Mouse (Mus musculus) kidney, embryonic 15.5 days (tissue): ENCODE measurements at regions not wholly inside any gene's neighbourhood (a gene's known extent, or its start where the extent isn't known, plus 50 kb on each side); places are given as distances from the start of the nearest gene placed in this dataset.

Experiments used
- ATAC-seq: fragments of 200-750 bp; cut with Nextera tagmentation; replicated peaks from 2 replicates; pipeline ENCODE4 v1.8.0; 2017; ENCODE audit warnings: moderate TSS enrichment; ENCODE audit not compliant: low FRiP score
- H3K27ac ChIP-seq: fragments of 300-500 bp; sonication (generic); 2 replicates; pipeline ENCODE4 v1.5.1; 2015; ENCODE audit warnings: mild to moderate bottlenecking, inconsistent platforms
- H3K27me3 ChIP-seq: fragments of 300-500 bp; sonication (generic); 2 replicates; pipeline ENCODE4 v1.6.1; 2015; ENCODE audit warnings: inconsistent platforms
- H3K36me3 ChIP-seq: fragments of 300-500 bp; sonication (generic); 2 replicates; pipeline ENCODE4 v1.6.1; 2015; ENCODE audit warnings: inconsistent platforms
- H3K4me1 ChIP-seq: fragments of 300-500 bp; sonication (generic); 2 replicates; pipeline ENCODE4 v1.6.1; 2015; ENCODE audit warnings: inconsistent platforms
- H3K4me2 ChIP-seq: fragments of 300-500 bp; sonication (generic); 2 replicates; pipeline ENCODE4 v1.6.1; 2015; ENCODE audit warnings: moderate library complexity, mild to moderate bottlenecking, inconsistent platforms
- H3K4me3 ChIP-seq: fragments of 300-500 bp; sonication (generic); replicated peaks from 2 replicates; pipeline ENCODE4 v1.5.1; 2015; ENCODE audit warnings: mild to moderate bottlenecking, inconsistent platforms
- H3K9ac ChIP-seq: fragments of 300-500 bp; sonication (generic); 2 replicates; pipeline ENCODE4 v1.6.1; 2015; ENCODE audit warnings: mild to moderate bottlenecking, inconsistent platforms
- H3K9me3 ChIP-seq: fragments of 300-500 bp; sonication (generic); replicated peaks from 2 replicates; pipeline ENCODE4 v1.6.1; 2016; ENCODE audit warnings: inconsistent platforms
- WGBS: fragments of 180-500 bp; shearing (Covaris S2); methylation state at CpG from one replicate; pipeline ENCODE4 v1.1.7; 2015; ENCODE audit warnings: mixed read lengths; 5-methylcytosine and 5-hydroxymethylcytosine counted together

GRCm38 (mm10) chr2:84248169-84248568 is 177.0 kb downstream of the Calcrl start:
- H3K27ac ChIP-seq: no peak overlapping the region
- no peaks in the 10 kb centered on the region for H3K27me3 ChIP-seq
- H3K36me3 ChIP-seq: no peaks in the 10 kb centered on the region
- no peaks in the 10 kb centered on the region for H3K9me3 ChIP-seq
- H3K4me3 ChIP-seq: no peak overlapping the region
- no peak overlapping the region for H3K4me2 ChIP-seq
- no peaks in the 10 kb centered on the region for H3K4me1 ChIP-seq
- no peak overlapping the region for H3K9ac ChIP-seq
- WGBS: 87% methylated on average over 3 of the region's 3 CpGs
- ATAC-seq: no peak

GRCm38 (mm10) chr2:84249871-84250270 is 175.3 kb downstream of the Calcrl start:
- 47% methylated on average over 3 of the region's 3 CpGs for WGBS
- H3K4me2 ChIP-seq: no peak overlapping the region

GRCm38 (mm10) chr2:84252076-84252475 is 173.1 kb downstream of the Calcrl start:
- Histone ChIP-seq H3K36me3 (no peaks in the 10 kb centered on the region), H3K4me2 (no peak overlapping the region), H3K9ac (no peak overlapping the region), H3K4me1 (no peaks in the 10 kb centered on the region), H3K27ac (no peak overlapping the region), H3K27me3 (no peaks in the 10 kb centered on the region), H3K4me3 (no peak overlapping the region), H3K9me3 (no peaks in the 10 kb centered on the region)
- 79% methylated on average over 1 of the region's 1 CpGs for WGBS
- no peak for ATAC-seq

More at GRCm38 (mm10) chr2:84249871-84250270, 175.3 kb downstream of the Calcrl start:
- Histone ChIP-seq H3K4me3 (no peak overlapping the region), H3K9me3 (no peaks in the 10 kb centered on the region), H3K36me3 (no peaks in the 10 kb centered on the region), H3K9ac (no peak overlapping the region), H3K27me3 (no peaks in the 10 kb centered on the region), H3K27ac (no peak overlapping the region), H3K4me1 (no peaks in the 10 kb centered on the region)
- ATAC-seq: no peak

DNA sequence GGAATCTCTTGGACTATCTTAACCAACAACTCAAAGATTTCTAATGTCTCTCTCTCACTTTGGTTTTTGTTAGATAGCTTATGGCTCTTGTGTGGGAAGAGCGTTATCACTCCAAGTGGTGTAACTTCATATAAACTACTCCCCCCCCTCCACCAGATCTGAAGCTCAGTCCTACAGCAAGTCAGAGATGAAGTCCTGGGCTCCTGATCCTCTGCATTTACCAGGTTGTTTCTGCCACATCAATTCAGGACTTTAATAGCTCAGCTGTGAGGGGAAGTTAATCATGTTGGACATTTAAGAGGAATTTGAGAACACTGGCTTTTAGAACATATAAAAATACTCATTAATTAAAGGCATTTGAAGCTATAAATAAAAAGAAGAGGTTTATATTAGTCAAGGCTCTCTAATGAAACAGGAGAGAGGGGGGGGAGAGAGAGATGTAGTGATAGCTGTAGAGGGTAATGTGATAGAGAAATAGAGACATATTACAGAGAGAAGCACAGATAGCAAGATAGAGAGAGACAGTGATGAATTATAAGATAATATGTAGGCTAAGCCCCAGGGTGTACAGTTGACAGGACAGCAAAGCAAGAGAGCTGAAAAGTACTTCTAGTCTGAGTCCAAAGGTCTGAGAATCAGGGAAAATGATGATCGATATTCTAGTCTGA is 166.7 kb downstream of the Calcrl start:
- H3K27me3 ChIP-seq: no peaks in the 10 kb centered on the region
- ATAC-seq: peak; percentile 87
- H3K27ac ChIP-seq: 0 out of 2 replicates have a peak overlapping the region, but pooled peaks have one; percentile 18
- H3K9me3 ChIP-seq: no peaks in the 10 kb centered on the region
- no peaks in the 10 kb centered on the region for H3K36me3 ChIP-seq
- no peak overlapping the region for H3K4me2 ChIP-seq
- no peaks in the 10 kb centered on the region for H3K4me1 ChIP-seq
- WGBS: 30% methylated on average over 2 of the region's 2 CpGs
- H3K4me3 ChIP-seq: no peak overlapping the region
- H3K9ac ChIP-seq: no peak overlapping the region

- ATAC-seq: 0 out of 2 replicates have a peak, but pooled peaks have one; percentile 33
These were observed 166.0 kb downstream of the Calcrl start for GRCm38 (mm10) chr2:84259222-84259621.

DNA sequence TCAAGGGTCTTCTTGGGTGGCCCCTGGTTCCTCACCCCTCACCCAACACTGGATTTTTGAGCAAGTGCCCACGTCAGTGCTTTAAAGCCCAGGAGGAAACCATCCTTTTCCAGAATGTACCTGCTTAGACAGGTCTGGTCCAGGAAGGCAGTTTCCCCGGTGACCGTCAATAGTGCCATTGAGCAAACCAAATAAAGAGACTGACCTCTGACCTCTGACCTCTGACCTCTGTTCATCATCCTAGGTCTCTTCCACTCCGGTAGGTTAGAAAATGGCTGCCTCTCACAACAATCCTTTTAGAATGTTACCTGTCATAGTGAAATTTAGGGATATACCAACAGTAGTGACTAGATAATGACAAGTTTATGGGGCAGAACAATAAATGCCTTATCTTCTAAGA is 164.5 kb downstream of the Calcrl start:
- H3K27me3 ChIP-seq: no peaks in the 10 kb centered on the region
- no peak overlapping the region for H3K27ac ChIP-seq
- no peak overlapping the region for H3K9ac ChIP-seq
- no peak overlapping the region for H3K4me3 ChIP-seq
- peaks cover 4% of the 10 kb centered on the region; the same call in 1 of the 2 replicates for H3K4me1 ChIP-seq
- no peak overlapping the region for H3K4me2 ChIP-seq
- no peaks in the 10 kb centered on the region for H3K36me3 ChIP-seq
- no peak for ATAC-seq
- 53% methylated on average over 4 of the region's 4 CpGs for whole genome bisulfite sequencing
- no peaks in the 10 kb centered on the region for H3K9me3 ChIP-seq

More at GRCm38 (mm10) chr2:84259222-84259621, 166.0 kb downstream of the Calcrl start:
- Histone ChIP-seq H3K4me3 (no peak overlapping the region), H3K27ac (no peak overlapping the region), H3K9me3 (no peaks in the 10 kb centered on the region), H3K36me3 (no peaks in the 10 kb centered on the region), H3K4me2 (no peak overlapping the region), H3K4me1 (no peaks in the 10 kb centered on the region), H3K9ac (no peak overlapping the region), H3K27me3 (no peaks in the 10 kb centered on the region)
- WGBS: 56% methylated on average over 1 of the region's 1 CpGs

- Histone ChIP-seq H3K27ac (no peak overlapping the region), H3K4me2 (no peak overlapping the region), H3K9ac (no peak overlapping the region), H3K36me3 (no peaks in the 10 kb centered on the region), H3K27me3 (no peaks in the 10 kb centered on the region), H3K9me3 (no peaks in the 10 kb centered on the region), H3K4me3 (no peak overlapping the region), H3K4me1 (peaks cover 7% of the 10 kb centered on the region; the same call in 1 of the 2 replicates)
- WGBS: 88% methylated on average over 5 of the region's 5 CpGs
- no peak for ATAC-seq
These were observed 163.7 kb downstream of the Calcrl start for GRCm38 (mm10) chr2:84261481-84261880.

DNA sequence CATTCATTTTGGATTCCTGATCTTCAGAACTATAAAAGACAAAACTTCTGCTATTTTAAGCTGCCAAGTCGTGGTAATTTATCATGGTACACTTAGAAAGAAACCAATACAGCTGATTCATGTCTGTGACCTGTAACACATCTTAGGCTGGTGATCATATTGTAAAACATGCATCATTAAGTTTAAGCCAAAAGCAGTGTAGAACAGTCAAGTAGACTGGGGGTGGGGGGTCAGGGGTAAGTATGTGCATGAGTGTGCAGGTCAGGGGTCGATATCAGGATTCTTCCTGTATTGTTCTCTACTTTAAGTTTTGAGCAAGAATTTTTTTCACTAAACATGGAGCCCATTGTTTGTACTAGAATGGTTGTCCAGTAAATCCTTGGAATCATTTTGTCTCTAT is 160.7 kb downstream of the Calcrl start:
- Histone ChIP-seq H3K4me3 (no peak overlapping the region), H3K27ac (peak overlapping the region; percentile 23; the same call in 1 of the 2 replicates), H3K9ac (no peak overlapping the region), H3K4me2 (no peak overlapping the region), H3K36me3 (no peaks in the 10 kb centered on the region), H3K9me3 (no peaks in the 10 kb centered on the region), H3K27me3 (no peaks in the 10 kb centered on the region), H3K4me1 (peaks cover 11% of the 10 kb centered on the region)
- ATAC-seq: peak; percentile 64; the same call in 1 of the 2 replicates
- WGBS: 36% methylated on average over 2 of the region's 2 CpGs

- Histone ChIP-seq H3K4me2 (no peak overlapping the region), H3K4me3 (no peak overlapping the region), H3K27me3 (no peaks in the 10 kb centered on the region), H3K36me3 (no peaks in the 10 kb centered on the region), H3K9ac (no peak overlapping the region), H3K9me3 (no peaks in the 10 kb centered on the region), H3K4me1 (peaks cover 11% of the 10 kb centered on the region), H3K27ac (peak overlapping the region; percentile 23; the same call in 1 of the 2 replicates)
- no peak for ATAC-seq
These were observed 160.2 kb downstream of the Calcrl start for GRCm38 (mm10) chr2:84265002-84265401.

DNA sequence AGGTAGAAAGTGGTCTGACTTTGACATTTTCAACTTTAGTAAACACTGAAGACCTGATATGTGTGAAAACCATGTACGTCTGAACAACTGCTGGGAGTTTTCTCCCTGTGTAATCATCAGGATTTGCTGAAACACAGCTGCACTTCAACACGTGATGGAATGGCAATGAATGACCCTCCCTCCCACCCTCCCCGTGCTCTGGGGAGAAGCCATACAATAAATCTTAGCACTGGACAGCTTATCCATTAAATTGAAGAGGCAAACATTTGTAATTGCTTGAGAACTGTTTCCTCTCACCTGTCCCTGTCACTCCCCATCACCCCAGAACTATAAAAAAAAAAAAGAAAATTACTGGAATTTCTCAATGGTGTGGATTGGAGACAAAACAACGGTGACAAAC is 159.1 kb downstream of the Calcrl start:
- H3K4me1 ChIP-seq: peaks cover 11% of the 10 kb centered on the region
- no peak overlapping the region for H3K4me2 ChIP-seq
- no peaks in the 10 kb centered on the region for H3K27me3 ChIP-seq
- H3K4me3 ChIP-seq: no peak overlapping the region
- no peaks in the 10 kb centered on the region for H3K9me3 ChIP-seq
- H3K27ac ChIP-seq: no peak overlapping the region
- no peaks in the 10 kb centered on the region for H3K36me3 ChIP-seq
- ATAC-seq: peak; percentile 69; the same call in 1 of the 2 replicates
- no peak overlapping the region for H3K9ac ChIP-seq
- 14% methylated on average over 4 of the region's 4 CpGs for WGBS

DNA sequence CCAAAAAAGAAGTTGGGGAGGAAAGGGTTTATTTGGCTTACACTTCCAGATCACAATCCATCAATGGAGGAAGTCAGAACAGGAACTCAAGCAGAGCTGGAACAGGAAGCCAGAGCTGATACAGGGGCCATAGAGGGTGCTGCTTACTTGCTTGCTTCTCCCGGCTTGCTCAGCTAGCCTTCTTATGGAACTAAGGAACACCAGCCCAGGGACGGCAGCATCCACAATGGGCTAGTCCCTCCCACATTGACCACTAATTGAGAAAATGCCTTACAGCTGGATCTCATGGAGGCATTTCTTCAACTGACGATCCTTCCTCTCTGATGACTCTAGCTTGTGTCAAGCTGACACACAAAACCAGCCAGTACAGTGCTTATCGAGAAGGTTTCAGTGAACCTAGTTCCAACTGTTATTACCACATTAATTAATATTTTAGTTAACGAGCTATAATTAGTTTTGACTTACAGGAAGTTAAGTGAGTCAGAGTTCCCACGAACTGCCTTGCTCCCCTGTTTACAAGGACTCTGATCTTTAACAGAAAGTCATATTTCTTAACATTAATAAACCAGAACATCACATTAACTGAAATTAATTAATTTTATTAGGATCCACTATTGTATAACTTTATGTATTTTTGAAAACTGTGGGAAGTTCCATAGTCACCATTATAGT is 158.2 kb downstream of the Calcrl start:
- Histone ChIP-seq H3K36me3 (no peaks in the 10 kb centered on the region), H3K9ac (no peak overlapping the region), H3K4me1 (peaks cover 11% of the 10 kb centered on the region), H3K27ac (peak overlapping the region; percentile 56), H3K9me3 (no peaks in the 10 kb centered on the region), H3K4me2 (no peak overlapping the region), H3K27me3 (no peaks in the 10 kb centered on the region), H3K4me3 (no peak overlapping the region)
- peak; percentile 75; the same call in 1 of the 2 replicates for ATAC-seq
- WGBS: 24% methylated on average over 6 of the region's 6 CpGs

- Histone ChIP-seq H3K4me3 (no peak overlapping the region), H3K27me3 (no peaks in the 10 kb centered on the region), H3K27ac (no peak overlapping the region), H3K9me3 (no peaks in the 10 kb centered on the region), H3K36me3 (no peaks in the 10 kb centered on the region), H3K4me1 (no peaks in the 10 kb centered on the region), H3K9ac (no peak overlapping the region), H3K4me2 (no peak overlapping the region)
- ATAC-seq: no peak
- 38% methylated on average over 6 of the region's 6 CpGs for WGBS
These were observed 151.0 kb downstream of the Calcrl start for GRCm38 (mm10) chr2:84274038-84274724.
